Mouse (Mus musculus) erythroblast, embryonic 14.5 days (primary cell): ENCODE data around the gene Olfr509.

ENCODE experiments used
- GATA1 ChIP-seq: IDR thresholded peaks from 2 replicates; pipeline ENCODE4 v1.6.1; 2012; ENCODE audit warnings: low read length, inconsistent platforms, mixed read lengths
- TAL1 ChIP-seq: IDR thresholded peaks from 3 replicates; pipeline ENCODE4 v1.6.1; 2012; ENCODE audit warnings: low read length, inconsistent platforms, mixed read lengths

GRCm38 (mm10) chr7:108662419-108662818 is 10.7 kb upstream of the Olfr509 start:
- no peak for TF ChIP-seq GATA1
- TF ChIP-seq TAL1: no peak
